Mouse (Mus musculus): ENCODE data around the gene 4930578G10Rik.

4930578G10Rik gene

GRCm38 (mm10) chr4:42888806-42889205 is 153.5 kb downstream of the 4930578G10Rik start:
- in situ Hi-C loops (cut with MboI; ENCODE audit: low pct_unique_long_range_greater_than_20kb in 1 of 2, low sequenced_read_pairs in 2 of 2, unreplicated experiment in 1 of 2) = no loop called here

- in situ Hi-C loops (cut with MboI; ENCODE audit: low pct_unique_long_range_greater_than_20kb in 1 of 2, low sequenced_read_pairs in 2 of 2, unreplicated experiment in 1 of 2) = no loop called here
These were observed 155.8 kb downstream of the 4930578G10Rik start for GRCm38 (mm10) chr4:42891176-42891575.

DNA sequence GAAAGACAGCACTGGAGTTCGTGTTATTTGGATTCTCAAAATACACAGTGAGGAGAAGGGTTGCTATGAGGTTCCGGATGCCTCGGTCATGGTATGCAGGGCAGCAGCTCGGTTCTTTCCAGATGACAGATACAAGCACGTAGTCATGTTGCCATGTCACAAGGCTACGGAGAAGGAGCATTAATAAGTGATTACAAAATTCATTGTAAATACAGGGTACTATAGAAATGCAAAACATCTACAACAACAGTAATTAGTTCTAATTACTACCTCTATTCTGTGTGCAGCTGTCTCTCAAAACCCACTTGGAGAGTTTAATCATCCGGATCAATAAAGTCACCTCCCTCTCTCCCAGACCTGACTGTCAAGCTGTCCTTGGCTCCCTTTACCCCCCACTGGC is 159.8 kb downstream of the 4930578G10Rik start:
- in situ Hi-C loops (cut with MboI; ENCODE audit: low pct_unique_long_range_greater_than_20kb in 1 of 2, low sequenced_read_pairs in 2 of 2, unreplicated experiment in 1 of 2) = no loop called here

Data from mouse embryonic stem cell (cell line).